Mouse (Mus musculus) ES-Bruce4 (cell line): ENCODE data around the gene Gper1. TPM values are rescaled to one million over a fixed set of nuclear protein-coding genes. Genes with fewer than 3 reads are reported as not detected.

Experiments
- H3K27ac ChIP-seq: 2 replicates; pipeline ENCODE4 v1.5.1; 2012; ENCODE audit warnings: low read length, inconsistent platforms; ENCODE audit not compliant: insufficient read depth
- H3K27me3 ChIP-seq: 2 replicates; pipeline ENCODE4 v1.6.1; 2012; ENCODE audit warnings: mild to moderate bottlenecking, low read length, inconsistent platforms; ENCODE audit not compliant: control insufficient read depth, poor library complexity, insufficient read depth, severe bottlenecking
- H3K36me3 ChIP-seq: 2 replicates; pipeline ENCODE4 v1.6.1; 2012; ENCODE audit warnings: inconsistent platforms, mild to moderate bottlenecking, low read length, moderate library complexity; ENCODE audit not compliant: control insufficient read depth, poor library complexity, insufficient read depth, severe bottlenecking
- H3K4me1 ChIP-seq: one replicate; pipeline ENCODE4 v1.8.1; 2011; ENCODE audit warnings: low read length; ENCODE audit not compliant: control insufficient read depth, insufficient read depth
- H3K4me3 ChIP-seq: 2 replicates; pipeline ENCODE4 v1.5.1; 2011; ENCODE audit warnings: low read depth, mild to moderate bottlenecking, low read length
- H3K9ac ChIP-seq: 2 replicates; pipeline ENCODE4 v1.6.1; 2012; ENCODE audit warnings: low read depth, mild to moderate bottlenecking, inconsistent platforms; ENCODE audit not compliant: poor library complexity, severe bottlenecking
- H3K9me3 ChIP-seq: replicated peaks from 2 replicates; pipeline ENCODE4 v1.6.1; 2012; ENCODE audit warnings: mild to moderate bottlenecking, low read length, inconsistent platforms; ENCODE audit not compliant: control insufficient read depth, poor library complexity, insufficient read depth, severe bottlenecking
- CTCF ChIP-seq: IDR thresholded peaks from one replicate; pipeline ENCODE4 v1.8.1; 2011; ENCODE audit warnings: low read depth, low read length
- EP300 ChIP-seq: IDR thresholded peaks from 2 replicates; pipeline ENCODE4 v1.6.1; 2011; ENCODE audit warnings: low read depth, low read length; ENCODE audit not compliant: insufficient read depth
- POLR2A ChIP-seq: IDR thresholded peaks from one replicate; pipeline ENCODE4 v1.8.1; 2011; ENCODE audit warnings: low read length; ENCODE audit not compliant: insufficient read depth
- polyA plus RNA-seq: library from polyadenylated mRNA; stranded (reverse); fragments of >200 nt; gene quantifications from 2 replicates; pipeline ENCODE4 v1.2.4, GENCODE M21; 2011; ENCODE audit warnings: low read depth; ENCODE audit not compliant: missing spikeins, insufficient read depth, insufficient read length

Gene Gper1
- not detected in 2 replicates for polyA plus RNA-seq

GRCm38 (mm10) chr5:139423026-139423865, at the start of gene Gper1:
Gper1 (plus strand) TSS chr5:139423151.
- Histone ChIP-seq H3K4me1 (no peaks in the 10 kb centered on the region), H3K36me3 (no peaks in the 10 kb centered on the region), H3K9me3 (no peaks in the 10 kb centered on the region), H3K4me3 (no peak within 1 kb of the TSS), H3K27ac (no peak within 1 kb of the TSS), H3K27me3 (no peaks in the 10 kb centered on the region), H3K9ac (no peak within 1 kb of the TSS)
- TF ChIP-seq POLR2A, result no peak
- TF ChIP-seq CTCF, result no peak
- TF ChIP-seq EP300, result no peak

- Histone ChIP-seq H3K4me1 (peaks cover 5% of the 10 kb centered on the region), H3K4me3 (no peak overlapping the region)
Measured at GRCm38 (mm10) chr5:139373889-139374444, 49.0 kb upstream of the Gper1 start.

GRCm38 (mm10) chr5:139374841-139375240, 48.1 kb upstream of the Gper1 start:
- Histone ChIP-seq H3K27me3 (no peaks in the 10 kb centered on the region), H3K9me3 (no peaks in the 10 kb centered on the region), H3K4me1 (peaks cover 5% of the 10 kb centered on the region), H3K9ac (no peak overlapping the region), H3K36me3 (no peaks in the 10 kb centered on the region), H3K4me3 (no peak overlapping the region), H3K27ac (no peak overlapping the region)
- TF ChIP-seq CTCF, result no peak
- no peak for TF ChIP-seq POLR2A
- no peak for TF ChIP-seq EP300

More at GRCm38 (mm10) chr5:139373889-139374444, 49.0 kb upstream of the Gper1 start:
- H3K9me3 ChIP-seq, result no peaks in the 10 kb centered on the region
- H3K9ac ChIP-seq, result no peak overlapping the region
- H3K27me3 ChIP-seq, result no peaks in the 10 kb centered on the region
- H3K36me3 ChIP-seq, result no peaks in the 10 kb centered on the region
- TF ChIP-seq CTCF (no peak), EP300 (no peak), POLR2A (no peak)
- no peak overlapping the region for H3K27ac ChIP-seq

GRCm38 (mm10) chr5:139377468-139378270, 45.3 kb upstream of the Gper1 start, which contains the start of gene Gpr146:
Gpr146 (plus strand) TSS chr5:139377697.
- no peak within 1 kb of the TSS for H3K27ac ChIP-seq
- no peaks in the 10 kb centered on the region for H3K9me3 ChIP-seq
- H3K4me1 ChIP-seq, result peaks cover 3% of the 10 kb centered on the region
- H3K9ac ChIP-seq, result no peak within 1 kb of the TSS
- H3K27me3 ChIP-seq, result no peaks in the 10 kb centered on the region
- no peaks in the 10 kb centered on the region for H3K36me3 ChIP-seq
- TF ChIP-seq CTCF, result no peak
- no peak for TF ChIP-seq POLR2A
- TF ChIP-seq EP300, result no peak
- H3K4me3 ChIP-seq, result no peak within 1 kb of the TSS

- Histone ChIP-seq H3K27ac (no peak overlapping the region), H3K9ac (no peak overlapping the region), H3K4me1 (peaks cover 3% of the 10 kb centered on the region), H3K9me3 (no peaks in the 10 kb centered on the region), H3K36me3 (no peaks in the 10 kb centered on the region), H3K4me3 (no peak overlapping the region), H3K27me3 (no peaks in the 10 kb centered on the region)
- TF ChIP-seq CTCF (no peak), POLR2A (no peak), EP300 (no peak)
Measured at GRCm38 (mm10) chr5:139378271-139378556, 44.7 kb upstream of the Gper1 start.
